Mouse (Mus musculus): ENCODE results near the gene Adora1.

Adora1 gene

DNA sequence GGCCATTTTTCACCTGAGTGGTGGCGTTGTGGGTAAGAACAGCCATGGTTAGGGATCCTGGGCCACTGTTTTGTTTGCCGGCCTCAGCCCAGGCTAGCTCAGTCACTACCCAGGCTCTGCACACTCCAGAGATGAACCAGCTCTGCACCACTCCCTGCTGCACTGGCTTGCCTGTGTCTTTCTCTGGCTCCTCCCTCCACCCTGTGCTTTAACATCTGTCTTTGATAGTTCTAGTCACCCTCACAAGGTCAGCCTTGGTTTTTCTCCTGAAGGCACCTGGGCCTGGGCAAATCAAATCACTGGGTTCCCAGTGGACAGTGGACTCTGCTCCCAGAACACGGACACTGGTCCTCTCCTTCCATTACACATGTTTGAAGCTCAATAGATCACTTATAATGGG, 81.1 kb downstream of the Adora1 start:
- no peak for DNase-seq (ENCODE audit: low read depth, low spot score)

DNA sequence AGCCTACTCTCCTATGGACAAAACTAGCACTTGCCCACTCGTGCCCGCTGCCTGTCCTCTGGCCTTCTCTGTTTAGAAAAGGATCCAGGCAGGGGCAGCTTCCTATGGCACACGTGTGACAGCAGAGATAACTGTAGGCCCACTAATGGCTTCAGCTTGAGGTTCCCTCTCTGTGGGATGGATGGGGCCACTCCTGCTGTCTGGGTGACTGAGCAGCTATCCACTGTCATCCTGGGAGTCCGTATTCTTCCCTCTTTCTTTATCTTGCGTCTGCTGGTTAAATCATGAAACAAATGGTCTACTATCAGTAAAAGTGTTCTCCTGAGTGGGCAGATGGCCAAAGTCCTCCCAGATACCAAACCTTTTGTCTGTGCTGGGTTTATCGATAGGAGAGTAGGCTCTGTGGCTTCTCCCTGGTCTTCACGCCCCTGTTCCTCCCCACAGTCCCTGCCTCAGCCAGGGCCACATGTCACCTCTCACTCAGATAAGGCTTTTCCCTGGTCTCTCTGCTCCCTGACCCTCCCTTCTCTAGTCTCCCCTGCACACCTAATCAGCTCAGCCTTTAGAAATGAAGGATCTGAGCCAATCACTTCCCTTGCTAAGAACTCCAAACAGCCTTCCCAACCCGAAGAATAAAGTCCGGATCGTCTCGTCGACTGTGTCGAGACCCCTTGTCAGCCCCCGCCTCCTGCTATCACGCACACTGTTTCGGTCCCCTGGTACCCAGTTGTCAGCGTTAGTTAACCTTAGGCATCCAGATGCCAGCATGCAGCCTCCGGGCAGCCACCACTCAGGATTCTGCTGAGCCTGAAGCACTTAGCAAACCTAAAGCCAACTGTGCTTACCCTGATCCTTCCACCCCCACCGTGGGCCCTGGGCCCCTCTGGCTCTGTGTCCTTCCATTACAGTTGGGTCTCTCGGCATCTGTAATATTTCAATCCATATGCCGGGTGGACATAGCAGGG, 82.3 kb downstream of the Adora1 start:
- DNase-seq (ENCODE audit: low read depth, low spot score), result no peak

DNA sequence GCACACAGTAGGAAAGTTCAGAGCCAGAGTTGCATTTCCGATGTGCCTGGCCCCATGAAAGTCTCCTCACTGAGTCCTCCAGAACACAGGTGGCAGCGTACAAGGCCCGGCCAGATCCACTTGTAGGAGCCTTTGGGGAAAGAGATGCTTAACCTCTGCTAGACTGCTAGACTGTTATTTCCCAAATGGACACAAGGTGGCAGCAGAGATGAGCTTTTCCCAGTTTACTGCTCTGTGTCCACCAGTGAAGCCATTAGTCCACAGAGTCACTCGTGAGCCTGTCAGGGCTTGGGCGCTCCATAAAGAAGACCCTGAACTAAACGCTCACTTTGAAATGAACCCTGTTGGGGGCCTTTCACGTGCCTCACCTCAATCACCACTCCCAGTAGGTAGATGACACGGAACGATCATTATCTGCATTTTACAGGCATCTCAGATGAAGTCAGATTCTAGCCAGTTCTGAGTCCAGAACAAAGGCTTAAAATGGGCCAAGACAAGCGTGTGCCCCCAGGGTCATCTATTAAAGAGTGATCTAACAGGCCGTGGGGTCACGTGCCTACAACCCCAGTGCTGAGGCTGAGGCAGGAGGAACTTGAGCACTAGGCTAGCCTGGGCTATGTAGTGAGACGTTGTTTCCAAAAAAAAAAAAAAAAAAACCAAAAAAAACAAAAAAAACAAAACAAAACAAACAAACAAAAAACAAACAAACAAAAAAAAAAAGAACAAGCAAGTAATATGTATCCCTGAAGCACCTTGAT, 83.4 kb downstream of the Adora1 start:
- peak; percentile 71 for DNase-seq (ENCODE audit: low read depth, low spot score)

DNA sequence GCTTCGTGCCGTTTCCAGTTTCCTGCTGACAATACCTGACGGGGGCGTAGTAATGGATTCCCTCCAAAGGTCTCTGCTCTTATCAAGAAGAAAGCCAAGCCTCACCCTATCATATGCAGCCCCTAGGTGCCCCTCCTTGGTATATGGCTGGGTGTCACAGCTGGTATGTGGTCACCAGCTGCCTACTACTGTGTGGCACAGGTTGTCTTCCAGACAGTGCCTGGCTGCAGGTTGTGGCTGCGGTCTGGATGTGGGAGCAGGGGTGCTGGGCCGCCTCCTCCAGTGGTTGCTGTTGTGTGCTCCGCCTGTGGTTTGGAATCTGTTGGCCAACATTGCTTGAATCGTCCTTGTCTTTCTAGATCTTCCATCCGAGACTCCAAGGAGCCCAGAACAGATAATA, 84.5 kb downstream of the Adora1 start:
- DNase-seq (ENCODE audit: low read depth, low spot score), result no peak

DNA sequence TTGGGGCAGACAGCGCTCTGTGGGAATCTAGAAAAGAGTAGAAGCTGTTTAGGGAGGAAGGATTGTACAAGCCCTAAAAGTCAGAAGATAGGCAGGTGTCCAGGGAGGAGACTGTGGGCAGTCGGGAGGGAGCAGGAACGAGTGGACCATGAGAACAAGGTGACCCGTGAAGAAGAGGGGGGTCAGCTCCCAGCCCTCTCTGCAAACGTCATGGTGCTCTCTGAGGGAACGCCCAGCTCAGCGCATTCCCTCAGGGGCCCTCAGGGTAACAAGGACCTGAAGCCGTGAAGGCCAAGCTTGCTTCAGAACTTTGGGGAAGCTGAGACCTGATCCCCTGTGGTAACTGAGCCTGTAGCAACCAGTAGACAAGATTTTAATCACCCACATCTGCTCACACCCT, 85.2 kb downstream of the Adora1 start:
- no peak for DNase-seq (ENCODE audit: low read depth, low spot score)
